Mouse (Mus musculus): Measurements from ENCODE around the gene Vipr1. TPM values are rescaled to one million over a fixed set of nuclear protein-coding genes. Genes with fewer than 3 reads are reported as not detected.

Vipr1 gene
- total and polyA plus RNA-seq, 2 experiments: 16.7 to 22.2 TPM

- Histone ChIP-seq H3K4me3 (ENCODE audit: insufficient read depth, low read depth, low read length) (peak within 1 kb of the TSS; percentile 83), H3K9ac (ENCODE audit: low read depth, low read length) (peak within 1 kb of the TSS; percentile 90), H3K27ac (replicated peaks; ENCODE audit: insufficient read depth, low read depth, low read length) (peak within 1 kb of the TSS; percentile 92), H3K27me3 (ENCODE audit: control insufficient read depth, insufficient read depth, low read length) (no peaks in the 10 kb centered on the region), H3K36me3 (ENCODE audit: control insufficient read depth, insufficient read depth, low read length) (no peaks in the 10 kb centered on the region), H3K79me2 (ENCODE audit: control insufficient read depth, insufficient read depth, low read length) (peaks cover 2% of the 10 kb centered on the region; the same call in 1 of the 2 replicates), H3K4me1 (ENCODE audit: control insufficient read depth, insufficient read depth, low read length) (peaks cover 10% of the 10 kb centered on the region)
- under 1% methylated on average over 57 of the region's 61 CpGs for WGBS
- peak; percentile 18; the same call in 1 of the 2 replicates for TF ChIP-seq CTCF (IDR thresholded peaks at IDR 0.05; ENCODE audit: low read depth, low read length)
- TF ChIP-seq POLR2A (IDR thresholded peaks at IDR 0.05; ENCODE audit: extremely low read depth, insufficient read depth, low read length): peak; percentile 66
- DNase-seq (ENCODE audit: extremely low read depth, low read depth, low spot score): peak; percentile 92
These were observed 76.3 kb downstream of the Vipr1 start, which contains the start of gene Nktr for GRCm38 (mm10) chr9:121718792-121719318. Gene Nktr, plus strand, starts transcription at chr9:121719169.

DNA sequence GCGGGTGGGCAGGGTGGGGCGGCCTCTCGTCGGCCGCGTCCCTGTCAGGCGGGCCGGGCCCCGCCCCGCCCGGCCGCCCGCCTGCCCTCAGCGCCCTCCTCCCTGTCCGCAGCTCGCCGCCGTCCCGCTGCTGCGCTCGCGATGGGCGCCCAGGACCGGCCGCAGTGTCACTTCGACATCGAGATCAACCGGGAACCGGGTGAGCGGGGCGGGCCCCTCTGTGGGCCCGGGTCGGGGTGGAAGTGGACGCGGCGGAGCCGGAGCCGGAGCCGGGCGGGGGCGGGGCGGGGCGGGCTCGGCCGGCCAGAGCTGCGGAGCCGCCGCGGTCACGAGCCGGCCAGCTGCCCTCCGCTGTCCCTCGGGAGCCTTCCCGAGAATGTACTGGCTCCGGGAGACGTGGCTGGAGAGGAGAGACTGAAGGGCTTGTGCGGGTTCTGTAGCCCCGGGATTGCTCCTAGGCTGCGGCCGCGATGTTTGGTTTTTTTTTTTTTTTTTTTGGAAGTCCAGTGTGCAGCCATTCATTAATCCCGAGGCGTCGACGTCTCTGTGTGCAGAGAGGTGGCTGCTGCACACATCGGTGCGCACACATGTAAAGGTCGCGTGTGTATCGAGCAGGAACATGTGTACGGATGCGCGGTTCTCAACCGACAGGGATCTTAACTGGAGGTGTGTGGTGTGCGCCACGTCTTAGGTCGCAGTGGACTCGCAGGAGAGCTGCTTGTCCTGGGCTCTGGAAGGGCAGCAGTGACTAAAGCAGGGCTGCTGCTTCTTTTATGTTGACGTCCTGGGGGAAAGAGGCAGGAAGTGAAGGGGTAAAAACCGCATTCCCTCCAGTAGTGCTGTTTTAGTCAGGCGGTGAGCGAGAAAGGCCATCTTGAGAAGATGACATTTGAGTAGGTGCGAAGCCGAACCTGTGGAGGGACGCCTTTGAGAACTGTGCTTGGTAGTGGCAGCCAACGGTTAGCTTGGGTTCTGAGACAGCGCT is 77.1 kb downstream of the Vipr1 start:
- peak overlapping the region; percentile 90 for H3K9ac ChIP-seq (ENCODE audit: low read depth, low read length)
- no peaks in the 10 kb centered on the region for H3K27me3 ChIP-seq (ENCODE audit: control insufficient read depth, insufficient read depth, low read length)
- H3K36me3 ChIP-seq (ENCODE audit: control insufficient read depth, insufficient read depth, low read length): no peaks in the 10 kb centered on the region
- H3K4me3 ChIP-seq (ENCODE audit: insufficient read depth, low read depth, low read length): peak overlapping the region; percentile 83
- H3K27ac ChIP-seq (replicated peaks; ENCODE audit: insufficient read depth, low read depth, low read length): peak overlapping the region; percentile 68
- TF ChIP-seq POLR2A (IDR thresholded peaks at IDR 0.05; ENCODE audit: extremely low read depth, insufficient read depth, low read length) (no peak), CTCF (IDR thresholded peaks at IDR 0.05; ENCODE audit: low read depth, low read length) (no peak)
- peaks cover 2% of the 10 kb centered on the region; the same call in 1 of the 2 replicates for H3K79me2 ChIP-seq (ENCODE audit: control insufficient read depth, insufficient read depth, low read length)
- peak; percentile 55 for DNase-seq (ENCODE audit: extremely low read depth, low read depth, low spot score)
- under 1% methylated on average over 64 of the region's 87 CpGs for WGBS
- peaks cover 12% of the 10 kb centered on the region for H3K4me1 ChIP-seq (ENCODE audit: control insufficient read depth, insufficient read depth, low read length)

Other genes with a start within 250 kb of the Vipr1 start
- gene Cck, start 147.0 kb upstream of the Vipr1 start, total RNA-seq (2014; rRNA removed): not detected in 2 replicates
- not detected in 2 replicates for gene Cck, start 147.0 kb upstream of the Vipr1 start, polyA plus RNA-seq (2012; rRNA removed)
- not detected in 2 replicates for gene Lyzl4, start 620 bp upstream of the Vipr1 start, total RNA-seq (2014; rRNA removed)
- gene Lyzl4, start 620 bp upstream of the Vipr1 start, polyA plus RNA-seq (2012; rRNA removed): not detected in 2 replicates
- gene Sec22c, start 62.8 kb downstream of the Vipr1 start, total RNA-seq (2014; rRNA removed): 3.7 and 4.1 TPM in 2 replicates
- 5.7 and 9.5 TPM in 2 replicates for gene Sec22c, start 62.8 kb downstream of the Vipr1 start, polyA plus RNA-seq (2012; rRNA removed)
- gene Ss18l2, start 67.6 kb downstream of the Vipr1 start, total RNA-seq (2014; rRNA removed): 82.4 and 83.3 TPM in 2 replicates
- gene Ss18l2, start 67.6 kb downstream of the Vipr1 start, polyA plus RNA-seq (2012; rRNA removed): 35.2 and 56.8 TPM in 2 replicates
- 36.7 and 38.4 TPM in 2 replicates for gene Nktr, start 76.5 kb downstream of the Vipr1 start, total RNA-seq (2014; rRNA removed)
- gene Nktr, start 76.5 kb downstream of the Vipr1 start, polyA plus RNA-seq (2012; rRNA removed): 13.0 and 27.2 TPM in 2 replicates
- gene Zfp651, start 116.6 kb downstream of the Vipr1 start, total RNA-seq (2014; rRNA removed): 0.27 and 0.37 TPM in 2 replicates
- gene Zfp651, start 116.6 kb downstream of the Vipr1 start, polyA plus RNA-seq (2012; rRNA removed): 0.62 and 1.2 TPM in 2 replicates
- gene Klhl40, start 134.9 kb downstream of the Vipr1 start, total RNA-seq (2014; rRNA removed): 0.18 TPM in 1 of 2 replicates, not detected in the other
- gene Klhl40, start 134.9 kb downstream of the Vipr1 start, polyA plus RNA-seq (2012; rRNA removed): not detected in 2 replicates
- 0.07 TPM in 1 of 2 replicates, not detected in the other for gene Hhatl, start 149.8 kb downstream of the Vipr1 start, total RNA-seq (2014; rRNA removed)
- not detected in 2 replicates for gene Hhatl, start 149.8 kb downstream of the Vipr1 start, polyA plus RNA-seq (2012; rRNA removed)
- gene Ccdc13, start 196.7 kb downstream of the Vipr1 start, total RNA-seq (2014; rRNA removed): not detected in 2 replicates
- gene Ccdc13, start 196.7 kb downstream of the Vipr1 start, polyA plus RNA-seq (2012; rRNA removed): not detected in 2 replicates
- gene Higd1a, start 215.6 kb downstream of the Vipr1 start, total RNA-seq (2014; rRNA removed): 45.6 and 65.6 TPM in 2 replicates
- gene Higd1a, start 215.6 kb downstream of the Vipr1 start, polyA plus RNA-seq (2012; rRNA removed): 14.7 and 20.2 TPM in 2 replicates

All from liver, adult 2 months (tissue).